Comparison of ENCODE assay signal across 9 mouse cellular contexts in the genomic region with DNA sequence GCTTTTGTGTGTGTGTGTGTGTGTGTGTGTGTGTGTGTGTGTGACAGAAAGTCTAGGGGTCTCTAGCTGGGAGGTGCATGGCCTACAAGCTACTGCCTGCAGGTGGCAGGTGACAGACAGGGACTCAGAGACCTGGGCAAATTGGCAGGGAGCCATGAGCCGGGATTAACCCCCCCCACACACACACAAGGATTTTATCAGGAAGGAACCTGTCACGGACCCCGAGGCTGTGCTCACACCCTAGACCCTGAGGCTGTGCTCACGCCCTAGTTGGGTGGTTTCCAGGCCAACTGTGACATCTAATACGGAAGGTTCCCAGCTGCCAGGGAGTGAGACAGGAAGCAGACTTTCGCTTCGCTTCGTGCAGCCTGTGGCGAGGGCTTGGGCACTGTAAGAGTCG. TPM values are rescaled to one million over a fixed set of nuclear protein-coding genes. Genes with fewer than 3 reads are reported as not detected.
DNase-seq lines count a peak whose midpoint lies in the region; TF ChIP-seq lines count a peak whose summit lies in the region.
"Had no signal": no experiment of that assay in that cellular context is flagged by ENCODE, and none has a peak within 500 bp of the region (broad histone marks: within the 10 kb centered on the region; RNA-seq: fewer than 3 reads in every experiment).

No protein-coding gene starts in this region.

- no peak for TF ChIP-seq POLR2A in small intestine, adult 2 months (IDR thresholded peaks at IDR 0.05; ENCODE audit: low read depth, low read length)

- TF ChIP-seq CTCF in small intestine, adult 2 months (IDR thresholded peaks at IDR 0.05; ENCODE audit: extremely low read depth, insufficient read length, insufficient replicate concordance, low read depth, low read length): no peak

- no peaks in the 10 kb centered on the region for H3K36me3 ChIP-seq in small intestine, adult 2 months (ENCODE audit: control insufficient read depth, insufficient read depth, low read length)

- H3K27me3 ChIP-seq in small intestine, adult 2 months (ENCODE audit: control insufficient read depth, insufficient read depth, low read length): no peaks in the 10 kb centered on the region

- 0 out of 2 replicates have a peak overlapping the region, but pooled peaks have one; percentile 9 for H3K4me3 ChIP-seq in small intestine, adult 2 months (ENCODE audit: low read depth, low read length)

- 2% methylated on average over 10 of the region's 10 CpGs for WGBS in small intestine, adult 2 months

- no peak overlapping the region for H3K27ac ChIP-seq in small intestine, adult 2 months (ENCODE audit: insufficient read depth, low read depth, low read length)

- no peaks in the 10 kb centered on the region for H3K4me1 ChIP-seq in small intestine, adult 2 months (ENCODE audit: control insufficient read depth, insufficient read depth, insufficient read length, low read length)

- intact Hi-C loops in gastrocnemius, postnatal 14 days (cut with DNase I; ENCODE audit: low total_unique reads): no loop called here

- peak; percentile 28 to 56 for DNase-seq in cerebellum, postnatal 25 days
- DNase-seq in cerebellum, adult 9-11 months: no peak
- DNase-seq in CD4-positive, CD25-positive, alpha-beta regulatory T cell, adult 2 months (ENCODE audit: low read depth, low spot score): peak; percentile 47
- peak; percentile 59 for DNase-seq in gastrocnemius, postnatal 14 days
- DNase-seq in kidney, postnatal 25 days: peak; percentile 56 to 62
- no peak for DNase-seq in left cerebral cortex, adult 8-10 months (ENCODE audit: low spot score in 2 of 2)
- DNase-seq in frontal cortex, postnatal 36 days (ENCODE audit: low spot score in 2 of 2): no peak

RNA-seq across cellular contexts. Expression of a gene that starts 49.1 kb away (rescaled TPM):
- total RNA-seq in gastrocnemius, postnatal 14 days (2021): under 1 TPM; 0.09 to 0.25 TPM
- 0.11 and 0.34 TPM in 2 replicates for polyA plus RNA-seq in small intestine, adult 2 months (2012; rRNA removed)
- 10 to 100 TPM; 30.3 to 34.3 (median 30.7) TPM for total RNA-seq in left cerebral cortex, adult 8-10 months (2022)
- total RNA-seq: neutrophil, adult 5-6 weeks had no signal

Comparison
In these comparisons a context has a peak if more than half of its experiments do, and no peak if none do; other contexts are left out.
1. DNase-seq: peak in cerebellum, postnatal 25 days (2 of 2), CD4-positive, CD25-positive, alpha-beta regulatory T cell, adult 2 months (single experiment), gastrocnemius, postnatal 14 days (single experiment) and kidney, postnatal 25 days (2 of 2); none in cerebellum, adult 9-11 months (single experiment), left cerebral cortex, adult 8-10 months (0 of 2) and frontal cortex, postnatal 36 days (0 of 2).
2. RNA of a gene that starts 49.1 kb away (total RNA-seq): 30.3 to 34.3 TPM in left cerebral cortex, adult 8-10 months; 0.09 to 0.25 TPM in gastrocnemius, postnatal 14 days; every median in the first group is over 10 times any median in the second.